Mouse (Mus musculus) ES-E14 (cell line): ENCODE measurements around the gene Aanat.

Experiments
- CHD2 ChIP-seq: IDR thresholded peaks from 2 replicates; pipeline ENCODE4 v1.6.1; 2014; ENCODE audit warnings: mild to moderate bottlenecking, low read depth, low read length, inconsistent platforms
- HCFC1 ChIP-seq: IDR thresholded peaks from 2 replicates; pipeline ENCODE4 v1.6.1; 2012; ENCODE audit warnings: low read length, inconsistent platforms, borderline replicate concordance; ENCODE audit not compliant: insufficient read depth
- MAFK ChIP-seq: IDR thresholded peaks from 2 replicates; pipeline ENCODE4 v1.6.1; 2014; ENCODE audit warnings: mild to moderate bottlenecking, low read depth, low read length, inconsistent platforms; ENCODE audit not compliant: insufficient read depth
- ZC3H11A ChIP-seq: IDR thresholded peaks from 2 replicates; pipeline ENCODE4 v1.6.1; 2012; ENCODE audit warnings: low read depth, mild to moderate bottlenecking, inconsistent platforms, low read length, borderline replicate concordance
- ZNF384 ChIP-seq: IDR thresholded peaks from 2 replicates; pipeline ENCODE4 v1.6.1; 2012; ENCODE audit warnings: low read depth, low read length, inconsistent platforms

DNA sequence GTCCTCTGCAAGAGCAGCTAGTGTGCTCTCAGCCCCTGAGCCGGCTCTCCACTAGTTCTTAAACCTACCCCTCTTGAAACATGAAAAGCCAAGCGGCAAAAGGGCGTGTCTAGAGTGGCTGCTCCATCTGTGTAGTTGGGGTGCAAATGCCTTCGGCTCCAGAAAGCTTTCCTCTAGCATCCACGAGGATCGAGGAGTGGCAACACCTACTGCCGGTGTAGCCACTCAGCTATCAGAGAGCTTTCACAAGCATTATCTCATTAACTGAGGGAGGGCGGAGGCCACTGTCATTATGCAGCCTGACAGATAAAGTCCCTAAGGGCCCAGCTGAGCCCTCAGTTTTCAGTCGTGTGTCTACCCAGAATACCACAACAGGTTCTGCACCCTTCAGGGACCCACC is 33.8 kb downstream of the Aanat start:
- TF ChIP-seq ZNF384 (no peak), CHD2 (no peak), MAFK (no peak), HCFC1 (no peak), ZC3H11A (no peak)
